Mouse (Mus musculus): ENCODE measurements around the gene 4933406M09Rik.

The 4933406M09Rik gene

GRCm38 (mm10) chr1:134435414-134435813 lies 49.7 kb downstream of the 4933406M09Rik start:
- no peak for DNase-seq

- DNase-seq = no peak
These were observed 54.7 kb downstream of the 4933406M09Rik start for GRCm38 (mm10) chr1:134440437-134440836.

All from right cerebral cortex, postnatal 4 days (tissue).